Mouse (Mus musculus) testis, adult 2 months (tissue): ENCODE measurements around the gene Rgs7. TPM values are rescaled to one million over a fixed set of nuclear protein-coding genes. Genes with fewer than 3 reads are reported as not detected.

Source experiments
- H3K27ac ChIP-seq: fragments of 200-500 bp; 2 replicates; pipeline ENCODE4 v1.5.1; 2012; ENCODE audit warnings: low read depth, low read length; ENCODE audit not compliant: control insufficient read depth, insufficient read depth
- H3K27me3 ChIP-seq: fragments of 200-500 bp; 2 replicates; pipeline ENCODE4 v1.6.1; 2012; ENCODE audit warnings: mild to moderate bottlenecking, low read length, moderate library complexity; ENCODE audit not compliant: control insufficient read depth, insufficient read depth
- H3K36me3 ChIP-seq: fragments of 200-500 bp; 2 replicates; pipeline ENCODE4 v1.6.1; 2012; ENCODE audit warnings: mild to moderate bottlenecking, low read length; ENCODE audit not compliant: control insufficient read depth, insufficient read depth
- H3K4me1 ChIP-seq: fragments of 200-500 bp; 2 replicates; pipeline ENCODE4 v1.6.1; 2012; ENCODE audit warnings: low read length; ENCODE audit not compliant: control insufficient read depth, insufficient read depth
- H3K4me3 ChIP-seq: fragments of 200-500 bp; 2 replicates; pipeline ENCODE4 v1.5.1; 2012; ENCODE audit warnings: low read depth, mild to moderate bottlenecking, low read length, moderate library complexity, mixed read lengths; ENCODE audit not compliant: control insufficient read depth
- CTCF ChIP-seq: fragments of 200-500 bp; IDR thresholded peaks from 2 replicates; pipeline ENCODE4 v1.5.1; 2012; ENCODE audit warnings: low read depth, mild to moderate bottlenecking, inconsistent platforms, low read length, moderate library complexity; ENCODE audit not compliant: control insufficient read depth, insufficient read depth, insufficient replicate concordance
- POLR2A ChIP-seq: fragments of 200-500 bp; IDR thresholded peaks from 2 replicates; pipeline ENCODE4 v1.6.1; 2012; ENCODE audit warnings: low read depth, mild to moderate bottlenecking, inconsistent platforms, low read length, moderate library complexity; ENCODE audit not compliant: control insufficient read depth
- polyA plus RNA-seq: library from polyadenylated mRNA; depleted of rRNA; stranded (reverse); fragments of >200 nt; gene quantifications from 2 replicates; pipeline ENCODE4 v1.2.3, GENCODE M21; 2012; rRNA removed

Rgs7 gene
- polyA plus RNA-seq, 1 experiment: 0.15 TPM

GRCm38 (mm10) chr1:175025781-175026309 is 466.5 kb downstream of the Rgs7 start:
- Histone ChIP-seq H3K27ac (no peak overlapping the region), H3K27me3 (no peaks in the 10 kb centered on the region), H3K4me3 (no peak overlapping the region), H3K4me1 (peaks cover 2% of the 10 kb centered on the region; the same call in 1 of the 2 replicates), H3K36me3 (no peaks in the 10 kb centered on the region)
- TF ChIP-seq POLR2A (no peak), CTCF (no peak)

- H3K27me3 ChIP-seq: no peaks in the 10 kb centered on the region
- no peak for TF ChIP-seq POLR2A
- TF ChIP-seq CTCF: no peak
Observed at GRCm38 (mm10) chr1:175024136-175024535, 468.2 kb downstream of the Rgs7 start.

More at GRCm38 (mm10) chr1:175024136-175024535, 468.2 kb downstream of the Rgs7 start:
- no peak overlapping the region for H3K4me3 ChIP-seq
- H3K4me1 ChIP-seq: peaks cover 2% of the 10 kb centered on the region; the same call in 1 of the 2 replicates
- H3K27ac ChIP-seq: no peak overlapping the region
- H3K36me3 ChIP-seq: no peaks in the 10 kb centered on the region

Other genes starting within 250 kb of the Rgs7 start
- 0.72 and 1.0 TPM in 2 replicates for gene Kmo, start 127.9 kb upstream of the Rgs7 start, polyA plus RNA-seq
- 22.6 and 24.0 TPM in 2 replicates for gene Fh1, start 133.1 kb upstream of the Rgs7 start, polyA plus RNA-seq
- 13.0 and 14.7 TPM in 2 replicates for gene Opn3, start 200.3 kb upstream of the Rgs7 start, polyA plus RNA-seq
- 3.8 and 4.0 TPM in 2 replicates for gene Chml, start 200.4 kb upstream of the Rgs7 start, polyA plus RNA-seq
- 72.6 and 76.1 TPM in 2 replicates for gene Wdr64, start 206.1 kb upstream of the Rgs7 start, polyA plus RNA-seq